Mouse (Mus musculus): Measurements from ENCODE around the gene Trp53i11. TPM values are rescaled to one million over a fixed set of nuclear protein-coding genes. Genes with fewer than 3 reads are reported as not detected.

Gene Trp53i11
- 46.7 and 51.1 TPM in 2 replicates for polyA plus RNA-seq (2014; fragmentation: Nextera tagmentation; extraction: Ambion mirVana)

GRCm38 (mm10) chr2:93187323-93187996, at the start of gene Trp53i11:
Trp53i11 (plus strand) TSS chr2:93187548.
- peak; percentile 63 for TF ChIP-seq CTCF (IDR thresholded peaks at IDR 0.05; ENCODE audit: low read depth)
- H3K4me3 ChIP-seq (ENCODE audit: low read depth, low read length): peak within 1 kb of the TSS; percentile 68
- H3K9me3 ChIP-seq (ENCODE audit: low read depth, low read length): no peaks in the 10 kb centered on the region
- H3K27ac ChIP-seq (ENCODE audit: low read depth): peak within 1 kb of the TSS; percentile 36; the same call in 1 of the 2 replicates
- H3K27me3 ChIP-seq (ENCODE audit: insufficient read depth, low read length): peaks cover 8% of the 10 kb centered on the region; the same call in 1 of the 2 replicates
- WGBS: under 1% methylated on average over 69 of the region's 69 CpGs
- peak within 1 kb of the TSS; percentile 68 for H3K9ac ChIP-seq
- H3K4me2 ChIP-seq: peak within 1 kb of the TSS; percentile 99
- H3K4me1 ChIP-seq (ENCODE audit: insufficient read depth): peaks cover 6% of the 10 kb centered on the region; the same call in 1 of the 2 replicates
- no peaks in the 10 kb centered on the region for H3K36me3 ChIP-seq (ENCODE audit: insufficient read depth)
- ATAC-seq (ENCODE audit: insufficient read depth) (peak; percentile 88), DNase-seq (peak; percentile 87)

GRCm38 (mm10) chr2:93139476-93139875, 47.9 kb upstream of the Trp53i11 start:
- TF ChIP-seq CTCF (IDR thresholded peaks at IDR 0.05; ENCODE audit: low read depth): no peak
- WGBS: 84% methylated on average over 7 of the region's 7 CpGs
- H3K27me3 ChIP-seq (ENCODE audit: insufficient read depth, low read length): no peaks in the 10 kb centered on the region
- H3K4me2 ChIP-seq: no peak overlapping the region
- H3K9ac ChIP-seq: no peak overlapping the region
- no peaks in the 10 kb centered on the region for H3K4me1 ChIP-seq (ENCODE audit: insufficient read depth)
- no peaks in the 10 kb centered on the region for H3K36me3 ChIP-seq (ENCODE audit: insufficient read depth)
- DNase-seq (no peak), ATAC-seq (ENCODE audit: insufficient read depth) (no peak)
- no peaks in the 10 kb centered on the region for H3K9me3 ChIP-seq (ENCODE audit: low read depth, low read length)
- no peak overlapping the region for H3K4me3 ChIP-seq (ENCODE audit: low read depth, low read length)
- H3K27ac ChIP-seq (ENCODE audit: low read depth): no peak overlapping the region

GRCm38 (mm10) chr2:93141329-93141728, 46.0 kb upstream of the Trp53i11 start:
- H3K9me3 ChIP-seq (ENCODE audit: low read depth, low read length): no peaks in the 10 kb centered on the region
- no peak overlapping the region for H3K4me3 ChIP-seq (ENCODE audit: low read depth, low read length)
- H3K36me3 ChIP-seq (ENCODE audit: insufficient read depth): no peaks in the 10 kb centered on the region
- peak; percentile 25 for DNase-seq
- 63% methylated on average over 3 of the region's 3 CpGs for WGBS
- H3K4me1 ChIP-seq (ENCODE audit: insufficient read depth): no peaks in the 10 kb centered on the region
- H3K27me3 ChIP-seq (ENCODE audit: insufficient read depth, low read length): no peaks in the 10 kb centered on the region
- H3K4me2 ChIP-seq: no peak overlapping the region
- H3K27ac ChIP-seq (ENCODE audit: low read depth): no peak overlapping the region
- H3K9ac ChIP-seq: no peak overlapping the region
- ATAC-seq (ENCODE audit: insufficient read depth): peak; percentile 75; the same call in 1 of the 2 replicates
- TF ChIP-seq CTCF (IDR thresholded peaks at IDR 0.05; ENCODE audit: low read depth): no peak

DNA sequence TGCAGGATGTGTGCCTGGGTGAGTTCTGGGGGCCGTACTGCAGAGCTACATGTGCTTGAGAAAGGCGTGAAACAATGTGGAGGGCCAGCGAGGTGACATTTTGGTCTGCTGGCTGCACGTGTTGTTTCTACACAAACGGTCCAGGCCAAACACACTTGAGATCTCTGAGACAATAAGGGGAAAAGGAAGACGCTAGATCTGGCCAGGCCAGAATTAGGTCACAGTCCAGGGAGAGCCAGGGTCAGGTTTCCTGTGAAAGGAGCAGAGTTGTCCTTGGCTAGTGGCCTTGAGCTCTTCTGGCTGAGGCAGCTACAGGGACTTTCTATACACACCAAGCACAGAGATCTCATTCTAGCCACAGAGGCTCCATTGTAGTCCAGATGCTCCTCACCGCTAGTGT, 44.7 kb upstream of the Trp53i11 start:
- 45% methylated on average over 7 of the region's 7 CpGs for WGBS
- Histone ChIP-seq H3K4me2 (no peak overlapping the region), H3K27me3 (ENCODE audit: insufficient read depth, low read length) (no peaks in the 10 kb centered on the region), H3K27ac (ENCODE audit: low read depth) (no peak overlapping the region; the same call in 1 of the 2 replicates), H3K4me3 (ENCODE audit: low read depth, low read length) (no peak overlapping the region), H3K9ac (no peak overlapping the region), H3K36me3 (ENCODE audit: insufficient read depth) (no peaks in the 10 kb centered on the region), H3K4me1 (ENCODE audit: insufficient read depth) (no peaks in the 10 kb centered on the region), H3K9me3 (ENCODE audit: low read depth, low read length) (no peaks in the 10 kb centered on the region)
- no peak for TF ChIP-seq CTCF (IDR thresholded peaks at IDR 0.05; ENCODE audit: low read depth)
- no peak; the same call in 1 of the 2 replicates for ATAC-seq (ENCODE audit: insufficient read depth)
- peak; percentile 39 for DNase-seq

DNA sequence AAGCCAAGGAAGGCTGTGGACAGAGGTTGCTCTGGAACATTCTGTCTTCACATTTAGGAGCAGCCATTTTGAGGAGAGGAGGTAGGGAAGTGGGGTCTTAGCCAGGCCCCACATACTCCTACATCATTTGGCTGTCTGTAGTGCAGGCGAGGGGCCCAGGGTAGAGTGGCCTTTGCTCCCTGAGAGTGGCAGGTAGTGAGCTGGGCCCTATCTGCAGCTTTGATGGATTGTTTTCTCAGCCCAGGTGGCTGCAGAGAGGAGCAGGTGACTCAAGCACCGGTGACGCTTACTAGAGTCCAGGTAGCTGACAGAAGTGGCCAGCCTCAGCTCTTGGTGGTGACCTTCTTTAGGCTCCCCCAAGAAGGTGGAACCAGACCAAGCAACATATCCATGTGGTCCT, 43.2 kb upstream of the Trp53i11 start:
- Histone ChIP-seq H3K9me3 (ENCODE audit: low read depth, low read length) (no peaks in the 10 kb centered on the region), H3K4me2 (no peak overlapping the region), H3K4me3 (ENCODE audit: low read depth, low read length) (no peak overlapping the region), H3K27me3 (ENCODE audit: insufficient read depth, low read length) (no peaks in the 10 kb centered on the region), H3K9ac (no peak overlapping the region), H3K27ac (ENCODE audit: low read depth) (no peak overlapping the region), H3K4me1 (ENCODE audit: insufficient read depth) (no peaks in the 10 kb centered on the region), H3K36me3 (ENCODE audit: insufficient read depth) (no peaks in the 10 kb centered on the region)
- 64% methylated on average over 3 of the region's 3 CpGs for WGBS
- no peak for ATAC-seq (ENCODE audit: insufficient read depth)
- no peak for TF ChIP-seq CTCF (IDR thresholded peaks at IDR 0.05; ENCODE audit: low read depth)
- DNase-seq: no peak

DNA sequence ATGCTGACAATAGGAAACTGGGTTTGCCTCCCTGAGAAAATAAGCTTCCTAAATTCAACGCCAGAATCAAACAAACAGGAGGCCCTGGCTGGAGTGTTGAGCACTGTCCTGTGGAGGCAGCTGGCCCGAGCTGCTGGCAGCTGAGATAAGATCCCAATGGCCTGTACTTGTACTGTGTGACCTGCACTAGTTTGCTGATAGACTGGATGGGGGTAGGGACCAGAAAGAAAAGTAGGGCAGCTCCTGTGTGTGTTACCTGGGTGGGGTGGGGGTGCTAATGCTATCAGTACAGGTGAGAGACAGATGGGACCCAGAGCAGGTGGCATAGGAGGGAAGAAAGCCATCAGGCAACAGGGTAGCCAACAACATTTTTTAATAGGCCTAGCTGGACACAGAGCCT, 37.3 kb upstream of the Trp53i11 start:
- DNase-seq (no peak), ATAC-seq (ENCODE audit: insufficient read depth) (no peak)
- no peaks in the 10 kb centered on the region for H3K36me3 ChIP-seq (ENCODE audit: insufficient read depth)
- no peak overlapping the region for H3K27ac ChIP-seq (ENCODE audit: low read depth)
- H3K9ac ChIP-seq: no peak overlapping the region
- WGBS: 23% methylated on average over 2 of the region's 2 CpGs
- no peak overlapping the region for H3K4me2 ChIP-seq
- no peaks in the 10 kb centered on the region for H3K27me3 ChIP-seq (ENCODE audit: insufficient read depth, low read length)
- no peaks in the 10 kb centered on the region for H3K9me3 ChIP-seq (ENCODE audit: low read depth, low read length)
- no peak for TF ChIP-seq CTCF (IDR thresholded peaks at IDR 0.05; ENCODE audit: low read depth)
- H3K4me1 ChIP-seq (ENCODE audit: insufficient read depth): no peaks in the 10 kb centered on the region
- H3K4me3 ChIP-seq (ENCODE audit: low read depth, low read length): no peak overlapping the region

- Histone ChIP-seq H3K9ac (no peak overlapping the region), H3K4me3 (ENCODE audit: low read depth, low read length) (no peak overlapping the region), H3K27ac (ENCODE audit: low read depth) (no peak overlapping the region), H3K4me1 (ENCODE audit: insufficient read depth) (no peaks in the 10 kb centered on the region), H3K36me3 (ENCODE audit: insufficient read depth) (no peaks in the 10 kb centered on the region), H3K9me3 (ENCODE audit: low read depth, low read length) (no peaks in the 10 kb centered on the region), H3K27me3 (ENCODE audit: insufficient read depth, low read length) (no peaks in the 10 kb centered on the region), H3K4me2 (no peak overlapping the region)
- TF ChIP-seq CTCF (IDR thresholded peaks at IDR 0.05; ENCODE audit: low read depth): no peak
- ATAC-seq (ENCODE audit: insufficient read depth) (no peak), DNase-seq (no peak)
- 60% methylated on average over 9 of the region's 9 CpGs for WGBS
These were observed 36.5 kb upstream of the Trp53i11 start for GRCm38 (mm10) chr2:93150673-93151450.

Data from lung, embryonic 14.5 days (tissue).